ENCODE assay signal across 17 mouse cellular contexts in genomic region chr4:127365433-127365832, GRCm38 (mm10). TPM values are rescaled to one million over a fixed set of nuclear protein-coding genes. Genes with fewer than 3 reads are reported as not detected.
DNase-seq lines count a peak whose midpoint lies in the region; ATAC-seq lines count a peak whose summit lies in the region.
"Had no signal": no experiment of that assay in that cellular context is flagged by ENCODE, and none has a peak within 500 bp of the region (broad histone marks: within the 10 kb centered on the region; RNA-seq: fewer than 3 reads in every experiment).

No protein-coding gene starts in this region.

- H3K36me3 ChIP-seq in forebrain, embryonic 10.5 days (replicated peaks) = no peaks in the 10 kb centered on the region
- no peaks in the 10 kb centered on the region for H3K36me3 ChIP-seq in forebrain, embryonic 11.5 days (ENCODE audit: control insufficient read depth, insufficient read depth, low read length)
- no peaks in the 10 kb centered on the region for H3K36me3 ChIP-seq in hindbrain, embryonic 12.5 days
- H3K36me3 ChIP-seq in hindbrain, embryonic 14.5 days (replicated peaks; ENCODE audit: control insufficient read depth, insufficient read depth) = no peaks in the 10 kb centered on the region
- no peaks in the 10 kb centered on the region for H3K36me3 ChIP-seq in neural tube, embryonic 13.5 days
- H3K36me3 ChIP-seq: embryonic facial prominence, embryonic 13.5 days had no signal

- peaks cover 9% of the 10 kb centered on the region for H3K4me1 ChIP-seq in forebrain, embryonic 10.5 days
- no peaks in the 10 kb centered on the region for H3K4me1 ChIP-seq in forebrain, embryonic 11.5 days (replicated peaks; ENCODE audit: control insufficient read depth, insufficient read depth, low read length)
- peaks cover 25% of the 10 kb centered on the region for H3K4me1 ChIP-seq in hindbrain, embryonic 12.5 days
- 0 out of 2 replicates have a peak, but pooled peaks cover 7% of the 10 kb centered on the region for H3K4me1 ChIP-seq in hindbrain, embryonic 14.5 days (replicated peaks; ENCODE audit: control insufficient read depth, insufficient read depth, low read length)
- H3K4me1 ChIP-seq in neural tube, embryonic 13.5 days (replicated peaks) = peaks cover 28% of the 10 kb centered on the region

- no peak overlapping the region for H3K4me2 ChIP-seq in forebrain, embryonic 11.5 days (ENCODE audit: low read depth, low read length, severe bottlenecking)
- no peak overlapping the region for H3K4me2 ChIP-seq in hindbrain, embryonic 12.5 days (replicated peaks)
- no peak overlapping the region for H3K4me2 ChIP-seq in hindbrain, embryonic 14.5 days (replicated peaks)
- H3K4me2 ChIP-seq in neural tube, embryonic 13.5 days = no peak overlapping the region
- H3K4me2 ChIP-seq: embryonic facial prominence, embryonic 13.5 days had no signal

- no peak overlapping the region for H3K9ac ChIP-seq in forebrain, embryonic 11.5 days (ENCODE audit: low read length)
- no peak overlapping the region for H3K9ac ChIP-seq in hindbrain, embryonic 12.5 days
- H3K9ac ChIP-seq in hindbrain, embryonic 14.5 days = no peak overlapping the region
- H3K9ac ChIP-seq in neural tube, embryonic 13.5 days = no peak overlapping the region
- H3K9ac ChIP-seq: embryonic facial prominence, embryonic 13.5 days had no signal

- H3K27ac ChIP-seq in forebrain, embryonic 10.5 days = 0 out of 2 replicates have a peak overlapping the region, but pooled peaks have one; percentile 20
- H3K27ac ChIP-seq in forebrain, embryonic 11.5 days (ENCODE audit: low read depth, low read length) = no peak overlapping the region
- peak overlapping the region; percentile 44 for H3K27ac ChIP-seq in hindbrain, embryonic 12.5 days
- no peak overlapping the region for H3K27ac ChIP-seq in hindbrain, embryonic 14.5 days
- peak overlapping the region; percentile 18; the same call in 1 of the 2 replicates for H3K27ac ChIP-seq in neural tube, embryonic 13.5 days (replicated peaks)
- H3K27ac ChIP-seq: embryonic facial prominence, embryonic 13.5 days had no signal

- no peak for ATAC-seq in forebrain, embryonic 11.5 days (replicated peaks; ENCODE audit: low FRiP score)
- ATAC-seq in hindbrain, embryonic 12.5 days (ENCODE audit: low FRiP score) = peak; percentile 49
- no peak for ATAC-seq in hindbrain, embryonic 14.5 days (ENCODE audit: low FRiP score)
- no peak for ATAC-seq in neural tube, embryonic 13.5 days (ENCODE audit: low read depth)
- no peak for ATAC-seq in erythroid progenitor cell, adult 5-6 weeks (replicated peaks; ENCODE audit: low FRiP score, poor library complexity, severe bottlenecking)

- H3K9me3 ChIP-seq in forebrain, embryonic 10.5 days = no peaks in the 10 kb centered on the region
- H3K9me3 ChIP-seq in forebrain, embryonic 11.5 days (ENCODE audit: control insufficient read depth, low read length) = no peaks in the 10 kb centered on the region
- no peaks in the 10 kb centered on the region for H3K9me3 ChIP-seq in hindbrain, embryonic 12.5 days (replicated peaks)
- H3K9me3 ChIP-seq in hindbrain, embryonic 14.5 days (ENCODE audit: control insufficient read depth, low read length) = no peaks in the 10 kb centered on the region
- no peaks in the 10 kb centered on the region for H3K9me3 ChIP-seq in neural tube, embryonic 13.5 days
- H3K9me3 ChIP-seq: embryonic facial prominence, embryonic 13.5 days had no signal

- no peak overlapping the region for H3K4me3 ChIP-seq in forebrain, embryonic 10.5 days
- no peak overlapping the region for H3K4me3 ChIP-seq in forebrain, embryonic 11.5 days (ENCODE audit: low read depth, low read length)
- H3K4me3 ChIP-seq in hindbrain, embryonic 12.5 days = no peak overlapping the region
- no peak overlapping the region for H3K4me3 ChIP-seq in hindbrain, embryonic 14.5 days (replicated peaks; ENCODE audit: low read length)
- H3K4me3 ChIP-seq in neural tube, embryonic 13.5 days = no peak overlapping the region
- H3K4me3 ChIP-seq: embryonic facial prominence, embryonic 13.5 days had no signal

- no peak for DNase-seq in forebrain, embryonic 10.5 days (ENCODE audit: extremely low spot score, low spot score)
- DNase-seq in forebrain, embryonic 11.5 days (ENCODE audit: low spot score) = no peak
- DNase-seq in hindbrain, embryonic 14.5 days (ENCODE audit: low spot score) = no peak
- peak; percentile 39 for DNase-seq in forelimb bud, embryonic 11.5 days (ENCODE audit: low read depth, low spot score)
- no peak for DNase-seq in thymus, postnatal 36 days
- DNase-seq: cerebellum, postnatal 10 days; kidney, postnatal 25 days; lung, adult 2 months; right cerebral cortex, adult 18-20 months had no signal

- 25% methylated on average over 5 of the region's 5 CpGs for WGBS in forebrain, embryonic 10.5 days
- WGBS in forebrain, embryonic 11.5 days = 18% methylated on average over 5 of the region's 5 CpGs
- 18% methylated on average over 5 of the region's 5 CpGs for WGBS in hindbrain, embryonic 12.5 days
- WGBS in hindbrain, embryonic 14.5 days = 17% methylated on average over 5 of the region's 5 CpGs
- WGBS in neural tube, embryonic 13.5 days = 14% methylated on average over 5 of the region's 5 CpGs

- H3K27me3 ChIP-seq in forebrain, embryonic 10.5 days (ENCODE audit: poor library complexity, severe bottlenecking) = peaks cover 10% of the 10 kb centered on the region; the same call in 1 of the 2 replicates
- no peaks in the 10 kb centered on the region for H3K27me3 ChIP-seq in forebrain, embryonic 11.5 days (ENCODE audit: control insufficient read depth, insufficient read depth, low read length)
- 0 out of 2 replicates have a peak, but pooled peaks cover 7% of the 10 kb centered on the region for H3K27me3 ChIP-seq in hindbrain, embryonic 12.5 days
- no peaks in the 10 kb centered on the region for H3K27me3 ChIP-seq in hindbrain, embryonic 14.5 days (ENCODE audit: control insufficient read depth, insufficient read depth, low read length)
- no peaks in the 10 kb centered on the region for H3K27me3 ChIP-seq in neural tube, embryonic 13.5 days

RNA-seq across cellular contexts. Expression of gene Gjb5, which starts 7.5 kb away (rescaled TPM):
- polyA plus RNA-seq in forebrain, embryonic 10.5 days (2016; fragmentation: Nextera tagmentation; extraction: Ambion mirVana) = 0.58 and 0.82 TPM in 2 replicates
- polyA plus RNA-seq in forebrain, embryonic 11.5 days (2014; fragmentation: Nextera tagmentation; extraction: Ambion mirVana) = 0.21 and 0.45 TPM in 2 replicates
- polyA plus RNA-seq in hindbrain, embryonic 12.5 days (2016; fragmentation: Nextera tagmentation; extraction: Ambion mirVana) = 0.30 and 0.44 TPM in 2 replicates
- polyA plus RNA-seq in hindbrain, embryonic 14.5 days (2014; fragmentation: Nextera tagmentation; extraction: Ambion mirVana) = 0.12 and 0.21 TPM in 2 replicates
- 0.22 and 0.45 TPM in 2 replicates for polyA plus RNA-seq in neural tube, embryonic 13.5 days (2015; fragmentation: Nextera tagmentation; extraction: Ambion mirVana)
- total RNA-seq in erythroid progenitor cell, adult 5-6 weeks (2015; ENCODE audit: low replicate concordance) = not detected in 2 replicates
- total RNA-seq in erythroid progenitor cell, adult 5-6 weeks (2017; ENCODE audit: low replicate concordance) = not detected in 2 replicates
- total RNA-seq: left cerebral cortex, adult 18-20 months had no signal

RNA-seq across cellular contexts. Expression of gene Gjb4, which starts 11.6 kb away (rescaled TPM):
- not detected in 2 replicates for polyA plus RNA-seq in forebrain, embryonic 10.5 days (2016; fragmentation: Nextera tagmentation; extraction: Ambion mirVana)
- not detected in 2 replicates for polyA plus RNA-seq in forebrain, embryonic 11.5 days (2014; fragmentation: Nextera tagmentation; extraction: Ambion mirVana)
- 0.19 and 0.36 TPM in 2 replicates for polyA plus RNA-seq in hindbrain, embryonic 12.5 days (2016; fragmentation: Nextera tagmentation; extraction: Ambion mirVana)
- 0.17 TPM in 1 of 2 replicates, not detected in the other for polyA plus RNA-seq in hindbrain, embryonic 14.5 days (2014; fragmentation: Nextera tagmentation; extraction: Ambion mirVana)
- not detected in 2 replicates for polyA plus RNA-seq in neural tube, embryonic 13.5 days (2015; fragmentation: Nextera tagmentation; extraction: Ambion mirVana)
- not detected in 2 replicates for total RNA-seq in erythroid progenitor cell, adult 5-6 weeks (2015; ENCODE audit: low replicate concordance)
- not detected in 2 replicates for total RNA-seq in erythroid progenitor cell, adult 5-6 weeks (2017; ENCODE audit: low replicate concordance)
- total RNA-seq: adrenal gland, adult 18-20 months; gastrocnemius, postnatal 4 days; left cerebral cortex, adult 18-20 months had no signal
- polyA plus RNA-seq: intestine, embryonic 14.5 days had no signal

RNA-seq across cellular contexts. Expression of gene Gjb3, which starts 34.8 kb away (rescaled TPM):
- 2.1 and 3.1 TPM in 2 replicates for polyA plus RNA-seq in forebrain, embryonic 10.5 days (2016; fragmentation: Nextera tagmentation; extraction: Ambion mirVana)
- polyA plus RNA-seq in forebrain, embryonic 11.5 days (2014; fragmentation: Nextera tagmentation; extraction: Ambion mirVana) = 0.56 and 0.94 TPM in 2 replicates
- 0.33 and 0.46 TPM in 2 replicates for polyA plus RNA-seq in hindbrain, embryonic 12.5 days (2016; fragmentation: Nextera tagmentation; extraction: Ambion mirVana)
- polyA plus RNA-seq in hindbrain, embryonic 14.5 days (2014; fragmentation: Nextera tagmentation; extraction: Ambion mirVana) = 0.17 TPM in 1 of 2 replicates, not detected in the other
- polyA plus RNA-seq in neural tube, embryonic 13.5 days (2015; fragmentation: Nextera tagmentation; extraction: Ambion mirVana) = not detected in 2 replicates
- 0.84 TPM in 1 of 2 replicates, not detected in the other for total RNA-seq in erythroid progenitor cell, adult 5-6 weeks (2015; ENCODE audit: low replicate concordance)
- not detected in 2 replicates for total RNA-seq in erythroid progenitor cell, adult 5-6 weeks (2017; ENCODE audit: low replicate concordance)
- total RNA-seq: adrenal gland, adult 18-20 months; gastrocnemius, postnatal 4 days had no signal

RNA-seq across cellular contexts. Expression of gene Gja4, which starts 51.6 kb away (rescaled TPM):
- polyA plus RNA-seq in forebrain, embryonic 10.5 days (2016; fragmentation: Nextera tagmentation; extraction: Ambion mirVana) = 9.6 and 11.1 TPM in 2 replicates
- 12.3 and 13.9 TPM in 2 replicates for polyA plus RNA-seq in forebrain, embryonic 11.5 days (2014; fragmentation: Nextera tagmentation; extraction: Ambion mirVana)
- 13.9 and 15.2 TPM in 2 replicates for polyA plus RNA-seq in hindbrain, embryonic 12.5 days (2016; fragmentation: Nextera tagmentation; extraction: Ambion mirVana)
- 25.4 and 27.0 TPM in 2 replicates for polyA plus RNA-seq in hindbrain, embryonic 14.5 days (2014; fragmentation: Nextera tagmentation; extraction: Ambion mirVana)
- polyA plus RNA-seq in neural tube, embryonic 13.5 days (2015; fragmentation: Nextera tagmentation; extraction: Ambion mirVana) = 18.4 and 22.9 TPM in 2 replicates
- total RNA-seq in erythroid progenitor cell, adult 5-6 weeks (2015; ENCODE audit: low replicate concordance) = not detected in 2 replicates
- not detected in 2 replicates for total RNA-seq in erythroid progenitor cell, adult 5-6 weeks (2017; ENCODE audit: low replicate concordance)

Comparison
In these comparisons a context has a peak if more than half of its experiments do, and no peak if none do; other contexts are left out.
1. H3K27ac ChIP-seq: peak in forebrain, embryonic 10.5 days (single experiment), hindbrain, embryonic 12.5 days (single experiment) and neural tube, embryonic 13.5 days (single experiment); none in forebrain, embryonic 11.5 days (single experiment) and hindbrain, embryonic 14.5 days (single experiment).